Mouse (Mus musculus) testis, adult 2 months (tissue): ENCODE data around the gene Nipsnap1.

ENCODE experiments used
- CTCF ChIP-seq: fragments of 200-500 bp; IDR thresholded peaks from 2 replicates; pipeline ENCODE4 v1.5.1; 2012; ENCODE audit warnings: low read depth, mild to moderate bottlenecking, inconsistent platforms, low read length, moderate library complexity; ENCODE audit not compliant: control insufficient read depth, insufficient read depth, insufficient replicate concordance
- POLR2A ChIP-seq: fragments of 200-500 bp; IDR thresholded peaks from 2 replicates; pipeline ENCODE4 v1.6.1; 2012; ENCODE audit warnings: low read depth, mild to moderate bottlenecking, inconsistent platforms, low read length, moderate library complexity; ENCODE audit not compliant: control insufficient read depth

DNA sequence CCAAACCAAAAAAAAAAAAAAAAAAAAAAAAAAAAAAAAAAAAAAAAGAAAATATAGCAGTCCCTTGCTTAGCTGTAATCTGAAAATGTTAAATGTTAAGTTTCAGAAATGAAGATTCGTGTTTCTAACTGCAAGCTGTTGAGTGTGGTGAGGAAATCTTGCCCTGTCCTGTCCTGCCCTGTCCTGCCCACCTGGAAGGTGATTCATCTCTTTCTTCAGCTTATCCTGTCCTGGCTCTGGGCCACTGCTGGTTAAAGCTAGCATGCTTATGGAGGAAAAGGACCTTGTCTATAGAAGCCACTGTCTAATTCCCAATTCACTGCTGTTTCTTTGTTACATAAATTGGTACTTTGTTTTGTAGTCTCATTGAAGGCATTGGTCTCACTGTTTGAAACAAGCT is 12.8 kb upstream of the Nipsnap1 start:
- no peak for TF ChIP-seq CTCF
- TF ChIP-seq POLR2A = no peak
